Mouse (Mus musculus) liver, embryonic 14 days (tissue): ENCODE data around the gene Rab3c. TPM values are rescaled to one million over a fixed set of nuclear protein-coding genes. Genes with fewer than 3 reads are reported as not detected.

ENCODE experiments used
- polyA plus RNA-seq: library from polyadenylated mRNA; depleted of rRNA; stranded (reverse); fragments of >200 nt; gene quantifications from 2 replicates; pipeline ENCODE4 v1.2.3, GENCODE M21; 2012; rRNA removed

Rab3c gene
- 0.01 TPM in 1 of 2 replicates, not detected in the other for polyA plus RNA-seq

DNA sequence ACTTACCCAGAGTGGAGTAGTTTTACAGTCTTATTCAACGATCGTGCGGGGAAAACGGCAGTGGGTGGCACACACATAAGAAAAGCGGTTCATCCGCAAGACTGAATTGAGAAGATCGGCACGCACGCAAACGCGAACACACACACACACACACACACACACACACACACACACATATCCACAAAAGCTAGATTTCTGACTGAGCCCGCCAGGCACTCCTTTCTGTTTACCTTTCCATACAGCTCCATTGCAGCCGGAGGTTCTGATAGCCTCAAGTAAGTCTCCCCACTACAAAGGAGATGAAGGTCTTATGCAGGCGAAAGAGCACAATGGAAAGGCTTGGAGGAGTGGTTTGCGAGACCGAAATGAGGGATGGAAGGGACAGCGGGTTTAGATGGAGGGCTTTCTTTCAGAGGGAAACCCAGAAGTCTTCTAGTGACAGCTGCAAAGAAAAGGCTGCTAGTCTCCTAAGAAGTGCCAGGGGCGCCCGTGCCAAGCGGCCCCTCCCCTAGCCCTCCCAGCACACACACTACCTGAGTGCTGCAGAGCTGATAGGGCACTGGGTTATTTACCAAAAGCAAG is at the start of gene Rab3c:
Rab3c (minus strand) TSS at position 434 of the 582 bp plus-strand sequence.

Other genes with a start within 250 kb of the Rab3c start
- 1.4 and 1.8 TPM in 2 replicates for gene Gapt, start 76.2 kb upstream of the Rab3c start, polyA plus RNA-seq
- gene Plk2, start 114.0 kb upstream of the Rab3c start, polyA plus RNA-seq = 3.2 and 3.5 TPM in 2 replicates